Mouse (Mus musculus): ENCODE results near the gene Klhl22. TPM values are rescaled to one million over a fixed set of nuclear protein-coding genes. Genes with fewer than 3 reads are reported as not detected.

The Klhl22 gene
- total RNA-seq, 2 experiments from 2014 or later = 34.5 to 65.5 TPM

GRCm38 (mm10) chr16:17745067-17745466, 14.4 kb upstream of the Klhl22 start:
- no peak for ATAC-seq (replicated peaks; ENCODE audit: low FRiP score, low TSS enrichment, poor library complexity, severe bottlenecking)

- no peak for ATAC-seq (replicated peaks; ENCODE audit: low FRiP score, low TSS enrichment, poor library complexity, severe bottlenecking)
Observed at GRCm38 (mm10) chr16:17753001-17753400, 6.4 kb upstream of the Klhl22 start.

- ATAC-seq (replicated peaks; ENCODE audit: low FRiP score, low TSS enrichment, poor library complexity, severe bottlenecking) = no peak
Observed at GRCm38 (mm10) chr16:17753686-17754085, 5.7 kb upstream of the Klhl22 start.

GRCm38 (mm10) chr16:17757756-17758155, 1.7 kb upstream of the Klhl22 start:
- no peak for ATAC-seq (replicated peaks; ENCODE audit: low FRiP score, low TSS enrichment, poor library complexity, severe bottlenecking)

DNA sequence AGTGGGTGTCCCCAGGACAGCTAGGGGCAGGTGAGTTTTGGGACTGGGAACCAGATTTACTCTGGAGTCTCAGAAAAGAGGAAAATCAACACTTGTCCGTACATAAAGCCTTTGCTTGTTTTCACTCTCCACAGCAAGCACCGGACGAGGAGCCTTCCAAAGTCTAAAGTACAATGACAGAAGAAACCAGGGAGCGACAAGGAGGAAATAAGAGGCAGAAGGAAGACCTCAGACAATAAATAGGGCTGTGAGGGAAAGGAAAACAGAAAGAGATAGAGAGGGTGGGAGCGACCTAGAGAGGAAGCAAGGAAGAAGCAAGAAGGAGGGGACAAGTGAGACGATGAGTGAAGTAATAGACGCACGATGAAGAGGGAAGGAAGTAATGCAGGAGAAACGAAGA, 516 bp upstream of the Klhl22 start:
- ATAC-seq (replicated peaks; ENCODE audit: low FRiP score, low TSS enrichment, poor library complexity, severe bottlenecking) = no peak

- no peak for ATAC-seq (replicated peaks; ENCODE audit: low FRiP score, low TSS enrichment, poor library complexity, severe bottlenecking)
Observed at GRCm38 (mm10) chr16:17759813-17760321, 449 bp downstream of the Klhl22 start.

DNA sequence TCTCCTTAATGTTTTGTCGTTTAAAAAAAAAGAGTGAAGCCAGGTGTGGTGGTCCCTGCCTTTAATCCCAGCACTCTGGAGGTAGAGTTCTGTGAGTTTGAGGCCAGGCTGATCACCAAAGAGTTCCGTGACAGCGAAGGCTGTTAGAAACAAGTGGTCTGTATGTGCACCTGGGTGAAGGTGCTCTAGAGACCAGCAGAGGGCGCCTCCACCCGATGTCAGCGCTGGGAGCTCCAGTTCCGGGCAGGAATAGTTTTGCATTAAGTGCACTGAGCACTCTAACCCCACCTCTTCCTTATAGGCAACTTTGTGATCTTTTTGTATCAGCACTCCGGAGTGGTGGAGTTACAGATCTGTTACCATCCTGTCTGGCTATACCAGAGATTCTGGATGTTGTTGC, 1.2 kb downstream of the Klhl22 start:
- ATAC-seq (replicated peaks; ENCODE audit: low FRiP score, low TSS enrichment, poor library complexity, severe bottlenecking) = peak; percentile 65

- ATAC-seq (replicated peaks; ENCODE audit: low FRiP score, low TSS enrichment, poor library complexity, severe bottlenecking) = peak; percentile 81
Observed at GRCm38 (mm10) chr16:17761074-17761473, 1.7 kb downstream of the Klhl22 start.

DNA sequence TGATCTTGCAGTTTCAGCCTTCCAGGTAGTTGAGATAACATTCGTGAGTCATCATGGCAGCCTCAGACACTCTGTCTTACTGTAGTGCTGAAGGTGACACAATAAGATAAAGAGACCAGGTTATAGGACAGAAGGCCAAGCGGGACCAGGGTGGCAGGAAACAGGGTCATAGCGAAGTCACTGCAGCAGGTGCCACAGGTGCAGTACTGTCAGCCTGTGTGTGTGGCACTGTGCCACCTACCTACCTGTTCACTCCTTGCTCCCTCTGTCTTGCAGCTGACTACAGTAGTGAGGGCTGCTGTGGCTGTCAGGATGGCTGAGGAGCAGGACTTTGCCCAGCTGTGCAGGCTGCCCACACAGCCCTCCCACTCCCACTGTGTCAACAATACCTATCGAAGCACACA, 4.7 kb downstream of the Klhl22 start:
- peak; percentile 29; the same call in 1 of the 2 replicates for ATAC-seq (replicated peaks; ENCODE audit: low FRiP score, low TSS enrichment, poor library complexity, severe bottlenecking)

GRCm38 (mm10) chr16:17768834-17769233, 9.4 kb downstream of the Klhl22 start:
- ATAC-seq (replicated peaks; ENCODE audit: low FRiP score, low TSS enrichment, poor library complexity, severe bottlenecking) = no peak

- no peak for ATAC-seq (replicated peaks; ENCODE audit: low FRiP score, low TSS enrichment, poor library complexity, severe bottlenecking)
Observed at GRCm38 (mm10) chr16:17771117-17771865, 11.9 kb downstream of the Klhl22 start.

GRCm38 (mm10) chr16:17776828-17777227, 17.4 kb downstream of the Klhl22 start:
- peak; percentile 65 for ATAC-seq (replicated peaks; ENCODE audit: low FRiP score, low TSS enrichment, poor library complexity, severe bottlenecking)

- no peak for ATAC-seq (replicated peaks; ENCODE audit: low FRiP score, low TSS enrichment, poor library complexity, severe bottlenecking)
Observed at GRCm38 (mm10) chr16:17778223-17778622, 18.8 kb downstream of the Klhl22 start.

DNA sequence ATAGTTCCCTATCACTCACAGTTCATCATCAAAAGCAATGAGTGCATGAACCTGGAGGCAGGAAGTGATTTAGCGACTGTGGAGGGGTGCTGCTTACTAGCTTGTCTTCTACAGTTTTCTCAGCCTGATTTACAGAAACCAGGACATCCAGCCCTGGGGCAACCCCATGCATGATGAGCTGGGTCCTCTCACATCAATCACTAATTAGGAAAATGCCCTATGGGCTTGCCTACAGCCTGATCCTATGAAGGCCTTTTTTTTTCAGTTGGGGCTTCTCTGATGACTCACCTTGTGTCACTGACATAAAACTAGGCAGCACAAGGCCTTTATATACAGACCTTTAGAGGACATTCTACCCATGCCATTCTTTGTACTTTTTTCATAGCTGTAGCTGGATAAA, 20.3 kb downstream of the Klhl22 start:
- no peak for ATAC-seq (replicated peaks; ENCODE audit: low FRiP score, low TSS enrichment, poor library complexity, severe bottlenecking)

DNA sequence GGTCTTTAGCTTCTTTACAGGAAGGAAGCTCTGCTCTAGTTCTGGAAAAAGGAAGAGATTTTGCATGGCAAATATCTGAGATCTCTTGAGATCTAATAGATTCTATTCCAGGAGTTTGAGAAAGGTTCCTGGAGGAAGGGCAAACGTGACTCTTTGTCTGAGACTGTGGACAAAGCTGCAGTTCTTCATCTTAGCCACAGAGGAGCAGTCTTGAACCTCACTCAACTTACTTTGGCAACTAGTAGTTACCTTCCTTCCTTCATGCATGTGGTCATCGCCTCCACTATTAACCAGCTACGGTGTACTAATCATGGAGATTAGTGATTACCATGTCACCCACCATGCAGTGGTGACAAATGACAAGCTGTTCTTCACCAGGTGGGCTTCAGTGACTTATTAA, 25.9 kb downstream of the Klhl22 start:
- ATAC-seq (replicated peaks; ENCODE audit: low FRiP score, low TSS enrichment, poor library complexity, severe bottlenecking) = no peak

GRCm38 (mm10) chr16:17792728-17793127, 33.3 kb downstream of the Klhl22 start:
- ATAC-seq (replicated peaks; ENCODE audit: low FRiP score, low TSS enrichment, poor library complexity, severe bottlenecking) = no peak

GRCm38 (mm10) chr16:17794047-17794446, 34.6 kb downstream of the Klhl22 start:
- ATAC-seq (replicated peaks; ENCODE audit: low FRiP score, low TSS enrichment, poor library complexity, severe bottlenecking) = no peak

GRCm38 (mm10) chr16:17795643-17796042, 36.2 kb downstream of the Klhl22 start:
- no peak for ATAC-seq (replicated peaks; ENCODE audit: low FRiP score, low TSS enrichment, poor library complexity, severe bottlenecking)

GRCm38 (mm10) chr16:17796519-17796918, 37.1 kb downstream of the Klhl22 start:
- ATAC-seq (replicated peaks; ENCODE audit: low FRiP score, low TSS enrichment, poor library complexity, severe bottlenecking) = no peak

DNA sequence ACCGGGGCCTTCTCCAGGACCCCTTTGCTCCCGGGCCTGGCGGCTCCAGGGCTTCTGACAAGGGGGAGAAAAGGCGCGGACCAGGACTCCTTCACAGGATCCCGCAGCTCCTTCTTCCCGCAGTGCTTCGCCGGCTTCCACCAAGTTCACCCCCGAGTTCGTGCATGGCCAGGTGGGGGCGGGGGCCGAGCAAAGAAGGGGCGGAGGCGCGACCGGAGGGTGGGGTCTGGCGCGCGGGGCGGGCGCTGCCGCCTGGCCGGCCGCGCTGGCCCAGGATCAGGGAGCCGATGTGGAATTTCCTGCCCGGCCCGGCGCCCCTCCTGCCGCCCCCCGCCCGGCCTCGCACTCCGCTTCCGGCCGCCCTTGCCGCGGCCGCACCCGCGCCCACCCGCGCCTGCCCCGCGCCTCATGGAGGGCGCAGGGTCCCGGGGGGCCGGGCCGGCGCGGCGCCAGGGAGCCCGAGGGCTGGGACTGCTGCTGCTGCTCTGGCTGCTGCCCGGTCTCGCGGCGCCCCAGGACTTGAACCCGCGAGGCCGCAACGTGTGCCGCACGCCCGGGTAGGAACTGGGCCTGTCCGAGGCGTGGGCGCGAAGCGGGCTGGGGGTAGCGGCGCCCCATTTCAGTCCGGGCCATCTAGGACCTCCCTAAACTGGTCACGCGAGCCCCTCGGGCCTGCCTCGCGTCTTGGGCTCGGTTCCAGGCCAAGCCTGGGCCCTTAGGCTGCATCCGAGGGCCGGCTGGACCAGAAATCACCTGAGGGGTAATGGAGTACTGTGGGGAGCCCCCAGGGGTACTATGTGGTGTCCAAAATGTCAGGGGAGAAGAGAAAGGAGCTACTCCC, 37.8 kb downstream of the Klhl22 start, which contains the start of gene Scarf2:
Scarf2 (plus strand) TSS at position 312 of the 841 bp plus-strand sequence.
- ATAC-seq (replicated peaks; ENCODE audit: low FRiP score, low TSS enrichment, poor library complexity, severe bottlenecking) = no peak
